8 mouse cellular contexts compared by ENCODE assay signal in genomic region chr13:23286721-23287362, GRCm38 (mm10). TPM values are rescaled to one million over a fixed set of nuclear protein-coding genes. Genes with fewer than 3 reads are reported as not detected.
DNase-seq lines count a peak whose midpoint lies in the region; ATAC-seq lines count a peak whose summit lies in the region.

No protein-coding gene starts in this region.

- peaks cover 49% of the 10 kb centered on the region for H3K27me3 ChIP-seq in megakaryocyte, embryonic 14.5 days (replicated peaks)
- H3K27me3 ChIP-seq in liver, embryonic 12.5 days (replicated peaks): peaks cover 40% of the 10 kb centered on the region

- H3K9ac ChIP-seq in liver, embryonic 12.5 days: 0 out of 2 replicates have a peak overlapping the region, but pooled peaks have one; percentile 19

- H3K36me3 ChIP-seq in megakaryocyte, embryonic 14.5 days (replicated peaks; ENCODE audit: low read length): no peaks in the 10 kb centered on the region
- no peaks in the 10 kb centered on the region for H3K36me3 ChIP-seq in liver, embryonic 12.5 days

- H3K9me3 ChIP-seq in megakaryocyte, embryonic 14.5 days: no peaks in the 10 kb centered on the region
- H3K9me3 ChIP-seq in liver, embryonic 12.5 days (replicated peaks): no peaks in the 10 kb centered on the region

- no peak overlapping the region for H3K27ac ChIP-seq in liver, embryonic 12.5 days

- peak overlapping the region; percentile 90 for H3K4me3 ChIP-seq in megakaryocyte, embryonic 14.5 days (replicated peaks)
- H3K4me3 ChIP-seq in liver, embryonic 12.5 days: peak overlapping the region; percentile 53

- DNase-seq in forelimb bud, embryonic 11.5 days (ENCODE audit: low read depth, low spot score): peak; percentile 35
- DNase-seq in thymus, postnatal 10 days (ENCODE audit: low spot score in 2 of 2): no peak
- DNase-seq in gastrocnemius, postnatal 4 days (ENCODE audit: low spot score in 2 of 2): no peak
- no peak for DNase-seq in ovary, postnatal 14 days (ENCODE audit: low spot score)
- DNase-seq in right cerebral cortex, postnatal 14 days: no peak

- WGBS in liver, embryonic 12.5 days (ENCODE audit: insufficient replicate concordance): 1% methylated on average over 19 of the region's 19 CpGs

- peak overlapping the region; percentile 82 for H3K4me2 ChIP-seq in liver, embryonic 12.5 days

- no peak for ATAC-seq in megakaryocyte, adult 5-6 weeks (ENCODE audit: poor library complexity, severe bottlenecking)
- ATAC-seq in liver, embryonic 12.5 days: no peak

- peaks cover 27% of the 10 kb centered on the region for H3K4me1 ChIP-seq in megakaryocyte, embryonic 14.5 days
- peaks cover 7% of the 10 kb centered on the region for H3K4me1 ChIP-seq in liver, embryonic 12.5 days

RNA-seq across cellular contexts. Expression of gene Vmn1r223, which starts 39.9 kb away (rescaled TPM):
- not detected in 2 replicates for polyA plus RNA-seq in megakaryocyte, embryonic 14.5 days (2012; ENCODE audit: insufficient read depth, low replicate concordance)
- total RNA-seq in megakaryocyte, adult 5-6 weeks (2015): not detected in 2 replicates
- total RNA-seq in megakaryocyte, adult 5-6 weeks (2017): not detected in 2 replicates
- polyA plus RNA-seq in liver, embryonic 12.5 days (2016; fragmentation: Nextera tagmentation; extraction: Ambion mirVana): not detected in 2 replicates
- total RNA-seq in gastrocnemius, postnatal 4 days (2021): not detected

RNA-seq across cellular contexts. Expression of gene Vmn1r222, which starts 51.1 kb away (rescaled TPM):
- polyA plus RNA-seq in megakaryocyte, embryonic 14.5 days (2012; ENCODE audit: insufficient read depth, low replicate concordance): not detected in 2 replicates
- not detected in 2 replicates for total RNA-seq in megakaryocyte, adult 5-6 weeks (2015)
- total RNA-seq in megakaryocyte, adult 5-6 weeks (2017): not detected in 2 replicates
- polyA plus RNA-seq in liver, embryonic 12.5 days (2016; fragmentation: Nextera tagmentation; extraction: Ambion mirVana): not detected in 2 replicates
- not detected for total RNA-seq in gastrocnemius, postnatal 4 days (2021)
